Mouse (Mus musculus) ES-Bruce4 (cell line): ENCODE data around the gene Fam92b.

Experiments used
- CTCF ChIP-seq: IDR thresholded peaks from one replicate; pipeline ENCODE4 v1.8.1; 2011; ENCODE audit warnings: low read depth, low read length
- EP300 ChIP-seq: IDR thresholded peaks from 2 replicates; pipeline ENCODE4 v1.6.1; 2011; ENCODE audit warnings: low read depth, low read length; ENCODE audit not compliant: insufficient read depth
- POLR2A ChIP-seq: IDR thresholded peaks from one replicate; pipeline ENCODE4 v1.8.1; 2011; ENCODE audit warnings: low read length; ENCODE audit not compliant: insufficient read depth

DNA sequence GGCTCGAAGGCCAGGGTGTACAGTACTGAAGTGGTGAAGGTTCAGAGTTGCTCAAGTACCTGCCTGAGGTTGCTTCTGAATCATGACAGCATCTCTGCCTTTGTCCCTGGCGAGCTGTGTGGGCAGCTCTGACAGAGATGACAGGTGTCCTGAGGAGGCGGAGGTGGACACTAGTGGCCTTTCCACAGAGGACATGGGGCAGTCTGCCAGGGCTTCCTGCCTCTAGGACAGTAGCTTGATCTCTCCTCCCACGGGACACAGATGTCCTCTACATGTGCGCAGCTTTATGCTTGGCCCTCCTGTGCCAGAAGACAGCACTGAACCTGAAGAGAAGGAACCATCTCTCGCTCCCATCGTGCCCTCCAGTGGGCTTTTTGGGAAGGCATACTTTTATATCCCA is 44.1 kb downstream of the Fam92b start:
- no peak for TF ChIP-seq CTCF
- TF ChIP-seq POLR2A: no peak
- TF ChIP-seq EP300: no peak
